Mouse (Mus musculus) liver, embryonic 14 days (tissue): Measurements from ENCODE around the gene Ndufb5. TPM values are rescaled to one million over a fixed set of nuclear protein-coding genes. Genes with fewer than 3 reads are reported as not detected.

ENCODE experiments used
- polyA plus RNA-seq: library from polyadenylated mRNA; depleted of rRNA; stranded (reverse); fragments of >200 nt; gene quantifications from 2 replicates; pipeline ENCODE4 v1.2.3, GENCODE M21; 2012; rRNA removed

Gene Ndufb5
- polyA plus RNA-seq = 92.3 and 105 TPM in 2 replicates

DNA sequence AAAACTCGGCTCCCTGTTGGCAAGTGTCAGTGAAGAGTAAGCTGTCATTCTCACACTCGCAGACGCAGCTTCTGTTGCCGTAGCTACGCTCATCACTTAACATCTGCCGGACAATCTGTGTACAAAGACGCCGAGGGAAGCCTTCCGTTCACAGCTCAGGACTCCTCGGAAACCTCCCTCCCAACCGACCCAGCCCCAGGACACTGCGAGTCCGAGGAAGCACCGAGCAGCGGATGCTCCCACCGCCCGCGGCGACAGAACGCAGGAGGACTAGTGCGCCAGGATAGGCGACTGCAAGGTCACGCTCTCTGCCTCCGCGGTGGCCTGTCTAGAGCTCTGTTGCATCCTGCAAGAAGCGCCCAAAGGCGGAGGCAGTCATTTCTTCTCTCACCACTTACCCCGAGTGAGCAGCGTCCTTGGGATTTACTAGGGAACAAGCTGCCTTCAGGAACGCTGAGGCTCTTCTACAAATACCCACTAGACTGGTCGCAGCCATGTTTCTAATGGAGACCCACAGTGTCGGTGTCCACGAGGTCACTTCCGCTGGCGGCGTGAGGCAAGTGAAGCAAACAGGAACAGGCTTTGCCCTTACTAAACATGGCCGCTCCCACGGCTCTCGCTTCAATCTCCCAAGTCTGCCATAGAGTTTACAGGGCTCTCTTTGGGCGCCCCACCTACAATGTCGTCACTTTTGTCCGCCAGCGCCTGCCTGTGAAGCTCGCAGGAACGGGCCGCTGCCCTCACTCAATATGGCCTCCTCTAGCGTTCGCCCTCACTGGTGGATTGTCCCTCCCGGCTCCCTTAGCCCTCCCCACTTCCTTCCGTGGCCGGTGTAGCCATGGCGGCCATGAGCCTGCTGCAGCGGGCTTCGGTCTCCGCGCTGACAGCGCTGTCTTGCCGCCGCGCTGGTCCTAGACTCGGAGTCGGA lies at the start of gene Ndufb5:
Gene Ndufb5, plus strand, starts transcription at position 747 of the 928 bp plus-strand sequence.

GRCm38 (mm10) chr3:32705647-32706348 lies 31.0 kb upstream of the Ndufb5 start, which contains the start of gene Actl6a:
Gene Actl6a, plus strand, starts transcription at chr3:32706298.

GRCm38 (mm10) chr3:32737172-32737655 lies 424 bp downstream of the Ndufb5 start, which contains the start of gene Mrpl47:
Gene Mrpl47, minus strand, starts transcription at chr3:32737605.

Other genes with a start within 250 kb of the Ndufb5 start
- not detected in 2 replicates for gene Kcnmb3, start 244.8 kb upstream of the Ndufb5 start, polyA plus RNA-seq
- 19.8 and 20.1 TPM in 2 replicates for gene Zfp639, start 226.7 kb upstream of the Ndufb5 start, polyA plus RNA-seq
- gene Mfn1, start 207.5 kb upstream of the Ndufb5 start, polyA plus RNA-seq = 8.9 and 10.5 TPM in 2 replicates
- 3.7 and 4.2 TPM in 2 replicates for gene Gnb4, start 120.4 kb upstream of the Ndufb5 start, polyA plus RNA-seq
- gene Actl6a, start 30.7 kb upstream of the Ndufb5 start, polyA plus RNA-seq = 36.1 and 36.5 TPM in 2 replicates
- 11.4 and 11.6 TPM in 2 replicates for gene Mrpl47, start 615 bp downstream of the Ndufb5 start, polyA plus RNA-seq
- gene Usp13, start 80.6 kb downstream of the Ndufb5 start, polyA plus RNA-seq = 0.07 and 0.32 TPM in 2 replicates